Mouse (Mus musculus): ENCODE data around the gene Chrm3.

The Chrm3 gene

GRCm38 (mm10) chr13:9888284-9888683 is 472.4 kb downstream of the Chrm3 start:
- no peak for DNase-seq

GRCm38 (mm10) chr13:9887261-9887660 is 473.4 kb downstream of the Chrm3 start:
- no peak for DNase-seq

GRCm38 (mm10) chr13:9886465-9887135 is 474.0 kb downstream of the Chrm3 start:
- DNase-seq, result no peak

- peak; percentile 58 for DNase-seq
Observed at GRCm38 (mm10) chr13:9882362-9883282, 478.0 kb downstream of the Chrm3 start.

- no peak for DNase-seq
Observed at GRCm38 (mm10) chr13:9881930-9882329, 478.7 kb downstream of the Chrm3 start.

- DNase-seq, result no peak
Observed at GRCm38 (mm10) chr13:9880401-9880800, 480.2 kb downstream of the Chrm3 start.

GRCm38 (mm10) chr13:9878596-9879010 is 482.0 kb downstream of the Chrm3 start:
- no peak for DNase-seq

GRCm38 (mm10) chr13:9873377-9873776 is 487.3 kb downstream of the Chrm3 start:
- no peak for DNase-seq

GRCm38 (mm10) chr13:9866161-9866560 is 494.5 kb downstream of the Chrm3 start:
- no peak for DNase-seq

- DNase-seq, result no peak
Observed at GRCm38 (mm10) chr13:9847515-9847914, 513.1 kb downstream of the Chrm3 start.

GRCm38 (mm10) chr13:9846543-9847434 is 513.9 kb downstream of the Chrm3 start:
- DNase-seq, result peak; percentile 16

- peak; percentile 7 for DNase-seq
Observed at GRCm38 (mm10) chr13:9834146-9834679, 526.4 kb downstream of the Chrm3 start.

- DNase-seq, result peak; percentile 8
Observed at GRCm38 (mm10) chr13:9826227-9826626, 534.4 kb downstream of the Chrm3 start.
